Mouse (Mus musculus) forebrain, embryonic 16.5 days (tissue): ENCODE results near the gene Cyp2j5. TPM values are rescaled to one million over a fixed set of nuclear protein-coding genes. Genes with fewer than 3 reads are reported as not detected.

ENCODE experiments used
- ATAC-seq: fragments of 200-750 bp; cut with Nextera tagmentation; 2 replicates; pipeline ENCODE4 v1.8.0; 2017; ENCODE audit warnings: mild to moderate bottlenecking, moderate library complexity
- H3K27ac ChIP-seq: fragments of 300-500 bp; sonication (generic); 2 replicates; pipeline ENCODE4 v1.5.1; 2014; ENCODE audit warnings: low read length, control low read depth
- H3K27me3 ChIP-seq: fragments of 300-500 bp; sonication (generic); replicated peaks from 2 replicates; pipeline ENCODE4 v1.6.1; 2014; ENCODE audit warnings: low read length; ENCODE audit not compliant: control insufficient read depth, insufficient read depth
- H3K36me3 ChIP-seq: fragments of 300-500 bp; sonication (generic); 2 replicates; pipeline ENCODE4 v1.6.1; 2014; ENCODE audit not compliant: control insufficient read depth, insufficient read depth
- H3K4me1 ChIP-seq: fragments of 300-500 bp; sonication (generic); replicated peaks from 2 replicates; pipeline ENCODE4 v1.6.1; 2014; ENCODE audit warnings: low read length; ENCODE audit not compliant: control insufficient read depth, insufficient read depth
- H3K4me2 ChIP-seq: fragments of 300-500 bp; sonication (generic); 2 replicates; pipeline ENCODE4 v1.6.1; 2014; ENCODE audit warnings: mild to moderate bottlenecking, low read length, control low read depth
- H3K4me3 ChIP-seq: fragments of 300-500 bp; sonication (generic); replicated peaks from 2 replicates; pipeline ENCODE4 v1.5.1; 2014; ENCODE audit warnings: mild to moderate bottlenecking, low read length, control low read depth
- H3K9ac ChIP-seq: fragments of 300-500 bp; sonication (generic); replicated peaks from 2 replicates; pipeline ENCODE4 v1.6.1; 2014; ENCODE audit warnings: low read depth, low read length, control low read depth
- H3K9me3 ChIP-seq: fragments of 300-500 bp; sonication (generic); 2 replicates; pipeline ENCODE4 v1.6.1; 2016; ENCODE audit warnings: low read length; ENCODE audit not compliant: control insufficient read depth
- WGBS: fragments of 180-500 bp; shearing (Covaris S2); extraction: QIAGEN DNeasy Blood & Tissue Kit; methylation state at CpG from one replicate; pipeline ENCODE4 v1.1.7; 2014; 5-methylcytosine and 5-hydroxymethylcytosine counted together
- polyA plus RNA-seq: library from polyadenylated mRNA; unstranded; fragments of >200 nt; fragmentation: Nextera tagmentation; extraction: Ambion mirVana; gene quantifications from 2 replicates; pipeline ENCODE4 v1.2.1, GENCODE M21; 2015

The Cyp2j5 gene
- not detected in 2 replicates for polyA plus RNA-seq

DNA sequence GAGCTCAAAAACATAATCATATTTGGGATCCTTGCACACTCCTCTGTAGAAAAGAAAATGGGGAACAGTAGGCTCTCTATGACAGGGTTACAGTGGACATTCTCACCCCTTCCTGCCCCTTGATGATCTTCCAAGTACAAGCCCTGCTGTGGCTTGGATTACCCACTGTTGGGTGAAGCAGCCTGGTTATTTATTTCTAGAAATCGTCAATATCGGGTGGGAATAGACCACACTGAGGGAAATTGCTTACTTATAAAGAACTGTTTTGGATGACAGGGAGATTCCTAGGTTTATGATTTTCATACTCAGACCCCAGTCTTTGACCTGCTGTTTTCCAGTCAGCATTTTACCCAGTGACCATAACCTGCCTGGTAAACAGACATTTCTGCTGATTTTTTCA lies at the start of gene Cyp2j5:
Gene Cyp2j5, minus strand, starts transcription at position 164 of the 400 bp plus-strand sequence.
- H3K4me3 ChIP-seq, result no peak within 1 kb of the TSS
- H3K9ac ChIP-seq, result no peak within 1 kb of the TSS
- H3K27me3 ChIP-seq, result no peaks in the 10 kb centered on the region
- no peak within 1 kb of the TSS for H3K27ac ChIP-seq
- H3K9me3 ChIP-seq, result no peaks in the 10 kb centered on the region
- no peaks in the 10 kb centered on the region for H3K4me1 ChIP-seq
- no peaks in the 10 kb centered on the region for H3K36me3 ChIP-seq
- no peak within 1 kb of the TSS for H3K4me2 ChIP-seq
- ATAC-seq, result no peak
- 98% methylated on average over 2 of the region's 2 CpGs for WGBS

- Histone ChIP-seq H3K4me2 (no peak overlapping the region), H3K27me3 (no peaks in the 10 kb centered on the region), H3K36me3 (no peaks in the 10 kb centered on the region), H3K9me3 (no peaks in the 10 kb centered on the region), H3K27ac (no peak overlapping the region), H3K4me3 (no peak overlapping the region), H3K9ac (no peak overlapping the region), H3K4me1 (no peaks in the 10 kb centered on the region)
- ATAC-seq, result peak; percentile 49; the same call in 1 of the 2 replicates
- 54% methylated on average over 2 of the region's 2 CpGs for WGBS
Observed at GRCm38 (mm10) chr4:96705281-96705951, 41.5 kb upstream of the Cyp2j5 start.

- 34% methylated on average over 5 of the region's 5 CpGs for WGBS
- peak; percentile 44 for ATAC-seq
- no peaks in the 10 kb centered on the region for H3K36me3 ChIP-seq
- no peak overlapping the region for H3K4me2 ChIP-seq
- peak overlapping the region; percentile 90 for H3K27ac ChIP-seq
- H3K4me3 ChIP-seq, result no peak overlapping the region
- peaks cover 19% of the 10 kb centered on the region for H3K4me1 ChIP-seq
- H3K9me3 ChIP-seq, result no peaks in the 10 kb centered on the region
- no peaks in the 10 kb centered on the region for H3K27me3 ChIP-seq
- H3K9ac ChIP-seq, result no peak overlapping the region
Observed at GRCm38 (mm10) chr4:96698218-96698561, 34.2 kb upstream of the Cyp2j5 start.

DNA sequence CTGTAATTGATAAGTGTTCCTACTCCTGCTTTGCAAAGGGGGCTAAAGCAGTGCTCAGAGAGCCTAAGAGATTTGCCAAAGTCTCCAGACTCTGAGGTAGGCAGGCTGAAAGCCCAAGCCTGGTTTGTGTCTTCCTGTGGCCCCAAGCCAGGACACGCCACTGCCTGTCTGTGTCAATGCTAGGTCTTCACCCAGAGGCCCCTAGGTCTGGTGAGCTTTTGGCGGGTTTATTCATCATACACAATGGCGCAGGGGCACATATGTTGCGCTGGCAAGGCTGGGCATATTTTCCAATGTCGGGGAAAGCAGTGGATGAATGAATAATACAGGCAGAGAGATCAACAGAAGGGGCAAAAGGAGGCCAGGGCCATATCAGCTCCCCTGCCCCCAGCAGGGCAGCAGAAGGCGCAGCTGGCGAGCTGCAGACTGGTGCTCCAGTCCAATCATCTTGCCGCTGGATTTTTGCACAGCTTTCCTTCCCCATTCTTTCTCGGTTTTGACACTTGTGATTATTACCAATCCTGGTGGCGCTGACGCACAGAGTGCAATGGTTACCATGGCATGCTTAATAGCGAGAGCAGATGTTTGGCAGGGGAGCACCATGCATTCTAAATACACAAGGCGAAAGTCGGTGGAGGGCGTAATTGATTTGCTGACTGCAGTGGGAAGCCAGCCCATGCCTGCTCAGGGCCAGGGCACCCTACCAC lies 33.7 kb upstream of the Cyp2j5 start:
- no peaks in the 10 kb centered on the region for H3K9me3 ChIP-seq
- 22% methylated on average over 15 of the region's 15 CpGs for WGBS
- peak; percentile 85 for ATAC-seq
- no peaks in the 10 kb centered on the region for H3K27me3 ChIP-seq
- H3K4me1 ChIP-seq, result peaks cover 19% of the 10 kb centered on the region
- H3K27ac ChIP-seq, result peak overlapping the region; percentile 90
- no peak overlapping the region for H3K4me3 ChIP-seq
- peak overlapping the region; percentile 23; the same call in 1 of the 2 replicates for H3K4me2 ChIP-seq
- H3K9ac ChIP-seq, result peak overlapping the region; percentile 25; the same call in 1 of the 2 replicates
- H3K36me3 ChIP-seq, result no peaks in the 10 kb centered on the region

- peak; percentile 83 for ATAC-seq
- peak overlapping the region; percentile 5; the same call in 1 of the 2 replicates for H3K9ac ChIP-seq
- WGBS, result 23% methylated on average over 13 of the region's 13 CpGs
Observed at GRCm38 (mm10) chr4:96696614-96697360, 32.8 kb upstream of the Cyp2j5 start.

GRCm38 (mm10) chr4:96687358-96687803 lies 23.4 kb upstream of the Cyp2j5 start:
- no peak overlapping the region for H3K9ac ChIP-seq
- H3K36me3 ChIP-seq, result no peaks in the 10 kb centered on the region
- ATAC-seq, result no peak
- WGBS, result 36% methylated on average over 2 of the region's 2 CpGs
- H3K27me3 ChIP-seq, result no peaks in the 10 kb centered on the region
- H3K4me3 ChIP-seq, result no peak overlapping the region
- H3K4me2 ChIP-seq, result no peak overlapping the region
- no peak overlapping the region for H3K27ac ChIP-seq
- H3K9me3 ChIP-seq, result no peaks in the 10 kb centered on the region
- H3K4me1 ChIP-seq, result no peaks in the 10 kb centered on the region

More at GRCm38 (mm10) chr4:96696614-96697360, 32.8 kb upstream of the Cyp2j5 start:
- Histone ChIP-seq H3K4me3 (0 out of 2 replicates have a peak overlapping the region, but pooled peaks have one; percentile 9), H3K36me3 (no peaks in the 10 kb centered on the region), H3K27me3 (no peaks in the 10 kb centered on the region), H3K9me3 (no peaks in the 10 kb centered on the region), H3K4me1 (peaks cover 19% of the 10 kb centered on the region), H3K27ac (peak overlapping the region; percentile 90), H3K4me2 (peak overlapping the region; percentile 46)

DNA sequence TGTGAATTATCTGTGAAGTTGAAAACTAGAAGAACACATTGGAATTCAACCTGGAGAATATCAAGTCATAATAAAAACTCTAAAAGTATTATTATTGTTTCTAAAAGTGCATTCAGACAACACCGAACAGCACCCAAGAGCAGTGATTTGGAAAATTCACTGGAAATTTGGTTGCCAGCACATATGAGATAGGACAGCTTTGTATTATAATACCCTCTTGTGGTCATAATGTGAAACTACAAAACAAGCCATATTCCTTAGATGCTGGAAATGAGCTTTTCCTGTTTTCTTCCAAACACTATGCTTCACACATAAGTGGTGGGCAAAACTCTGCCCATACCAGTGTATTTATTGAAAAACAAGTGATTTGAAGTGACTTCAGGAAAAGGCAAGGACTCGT lies 19.5 kb upstream of the Cyp2j5 start:
- H3K36me3 ChIP-seq, result no peaks in the 10 kb centered on the region
- H3K4me1 ChIP-seq, result no peaks in the 10 kb centered on the region
- no peaks in the 10 kb centered on the region for H3K27me3 ChIP-seq
- peak; percentile 75 for ATAC-seq
- H3K9ac ChIP-seq, result no peak overlapping the region
- WGBS, result 22% methylated on average over 2 of the region's 2 CpGs
- no peak overlapping the region for H3K4me2 ChIP-seq
- no peaks in the 10 kb centered on the region for H3K9me3 ChIP-seq
- H3K4me3 ChIP-seq, result no peak overlapping the region
- H3K27ac ChIP-seq, result no peak overlapping the region

GRCm38 (mm10) chr4:96680966-96681365 lies 17.0 kb upstream of the Cyp2j5 start:
- Histone ChIP-seq H3K9ac (no peak overlapping the region), H3K9me3 (no peaks in the 10 kb centered on the region), H3K27me3 (no peaks in the 10 kb centered on the region), H3K27ac (no peak overlapping the region), H3K4me1 (no peaks in the 10 kb centered on the region), H3K36me3 (no peaks in the 10 kb centered on the region), H3K4me2 (no peak overlapping the region), H3K4me3 (no peak overlapping the region)
- ATAC-seq, result no peak

- Histone ChIP-seq H3K27ac (no peak overlapping the region), H3K4me2 (no peak overlapping the region), H3K4me1 (no peaks in the 10 kb centered on the region), H3K9me3 (no peaks in the 10 kb centered on the region), H3K36me3 (no peaks in the 10 kb centered on the region), H3K27me3 (no peaks in the 10 kb centered on the region), H3K4me3 (no peak overlapping the region), H3K9ac (no peak overlapping the region)
- no peak for ATAC-seq
- WGBS, result 21% methylated on average over 1 of the region's 1 CpGs
Observed at GRCm38 (mm10) chr4:96680233-96680632, 16.3 kb upstream of the Cyp2j5 start.
